Mouse (Mus musculus): ENCODE results near the gene Pkd1l2. TPM values are rescaled to one million over a fixed set of nuclear protein-coding genes. Genes with fewer than 3 reads are reported as not detected.
A peak's percentile ranks its signal among the peaks of the same experiment; 100 is the strongest.

The Pkd1l2 gene
- total RNA-seq, 2 experiments from 2014 or later: 0.18 to 0.23 TPM

DNA sequence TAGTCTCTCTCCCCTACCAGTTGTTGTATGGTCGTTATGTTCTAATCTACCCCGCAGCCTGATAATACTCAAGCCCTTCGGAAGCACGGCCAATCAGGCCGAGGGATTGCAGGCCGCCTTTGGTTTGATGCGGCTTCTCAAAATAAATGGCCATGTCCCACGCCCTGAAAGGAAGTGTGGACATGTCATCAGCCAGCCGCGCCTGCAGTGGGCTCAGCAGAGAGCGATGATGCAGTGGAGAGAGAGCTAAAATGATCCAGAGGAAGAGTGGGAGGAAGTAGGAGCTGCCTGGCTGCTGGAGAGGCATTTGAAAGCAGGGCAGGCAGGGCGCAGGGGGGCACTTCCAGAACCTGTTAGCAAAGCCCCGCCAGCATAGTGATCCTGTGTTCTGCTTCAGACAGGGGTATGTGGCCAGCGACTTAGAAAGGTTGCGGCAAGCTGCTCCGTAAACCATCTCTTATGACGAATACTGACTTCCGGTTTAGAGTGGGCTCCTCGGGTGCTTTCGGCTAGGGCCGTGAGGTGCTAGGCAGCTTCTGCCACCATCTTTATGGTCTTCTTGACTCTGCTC is 135.9 kb downstream of the Pkd1l2 start:
- Histone ChIP-seq H3K27ac (peak overlapping the region; percentile 80), H3K4me3 (peak overlapping the region; percentile 44)
- TF ChIP-seq CTCF (IDR thresholded peaks at IDR 0.05): no peak
- DNase-seq (ENCODE audit: extremely low spot score in 1 of 2, low spot score in 2 of 2): peak; percentile 55 to 60
- intact Hi-C loops (cut with DNase I): no loop called here

Other genes with a start within 250 kb of the Pkd1l2 start
- gene Cmc2, start 161.0 kb downstream of the Pkd1l2 start, total RNA-seq (2021): 10 to 100 TPM; 19.2 to 20.8 TPM
- 1 to 10 TPM in 1 of 2 experiments, under 1 TPM in 1; 0.97 to 2.0 TPM for gene Cenpn, start 160.7 kb downstream of the Pkd1l2 start, total RNA-seq (2021)
- gene Atmin, start 139.1 kb downstream of the Pkd1l2 start, total RNA-seq (2021): 10 to 100 TPM; 73.9 to 76.0 TPM
- 10 to 100 TPM; 11.5 to 14.3 TPM for gene 1700030J22Rik, start 103.5 kb downstream of the Pkd1l2 start, total RNA-seq (2021)
- 10 to 100 TPM; 34.4 to 36.3 TPM for gene Gcsh, start 88.9 kb downstream of the Pkd1l2 start, total RNA-seq (2021)
- not detected for gene Bco1, start 13.4 kb upstream of the Pkd1l2 start, total RNA-seq (2021)
- 10 to 100 TPM; 18.4 to 19.4 TPM for gene Gan, start 75.7 kb upstream of the Pkd1l2 start, total RNA-seq (2021)
- 100 to 1,000 TPM; 339 to 342 TPM for gene Cmip, start 174.6 kb upstream of the Pkd1l2 start, total RNA-seq (2021)